Mouse (Mus musculus) C2C12 (cell line): ENCODE data around the gene Adam15.

Experiments
- CEBPB ChIP-seq: IDR thresholded peaks from one replicate; pipeline ENCODE4 v1.6.1; 2011; ENCODE audit warnings: low read depth, mild to moderate bottlenecking, control low read depth, moderate library complexity
- CTCF ChIP-seq: IDR thresholded peaks from one replicate; pipeline ENCODE4 v1.5.1; 2011; ENCODE audit not compliant: control insufficient read depth, insufficient read depth, insufficient read length
- MAX ChIP-seq: IDR thresholded peaks from one replicate; pipeline ENCODE4 v1.6.1; 2011; ENCODE audit warnings: mild to moderate bottlenecking, control low read depth
- MYOD1 ChIP-seq: IDR thresholded peaks from one replicate; pipeline ENCODE4 v1.6.1; 2011; ENCODE audit warnings: low read depth; ENCODE audit not compliant: control insufficient read depth, insufficient read length
- USF1 ChIP-seq: IDR thresholded peaks from one replicate; pipeline ENCODE4 v1.6.1; 2011; ENCODE audit warnings: low read depth, mild to moderate bottlenecking, control low read depth, moderate library complexity

- TF ChIP-seq CTCF (no peak), USF1 (no peak), CEBPB (no peak), MAX (no peak), MYOD1 (no peak)
Observed at GRCm38 (mm10) chr3:89315930-89316831, 33.6 kb downstream of the Adam15 start.
